Mouse (Mus musculus): Measurements from ENCODE around the gene Gm20509.
"Not testable (repeated sequence)": the region's sequence is repeated elsewhere in the genome, so short reads cannot be mapped to it uniquely, and the experiment has no call there.

The Gm20509 gene

GRCm38 (mm10) chr9:73103159-73103879 is 1.0 kb downstream of the Gm20509 start:
- DNase-seq = no peak

GRCm38 (mm10) chr9:73103880-73104198 is 1.6 kb downstream of the Gm20509 start:
- DNase-seq = no peak

- DNase-seq = no peak
Measured at GRCm38 (mm10) chr9:73105141-73105540, 2.9 kb downstream of the Gm20509 start.

DNA sequence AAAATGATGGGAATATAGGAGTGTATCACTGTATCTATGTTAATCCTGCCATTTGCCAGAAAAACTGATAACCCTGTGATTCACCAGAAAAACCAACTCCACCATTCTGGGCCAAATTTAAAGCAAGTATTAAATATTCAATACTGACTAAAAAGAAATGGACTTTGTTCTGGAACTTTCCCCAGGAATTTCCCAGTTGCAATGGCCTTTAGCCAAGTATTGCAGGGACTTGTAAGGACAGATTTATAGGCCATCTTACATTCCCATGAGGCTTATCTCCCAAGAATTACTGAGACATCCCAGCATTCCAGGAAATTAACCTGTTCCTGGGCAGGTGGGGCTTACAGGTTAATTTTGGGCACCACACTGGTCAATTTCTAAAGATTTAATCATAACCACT is 3.5 kb downstream of the Gm20509 start:
- no peak for DNase-seq

- peak; percentile 79 for DNase-seq
Measured at GRCm38 (mm10) chr9:73112919-73113906, 10.9 kb downstream of the Gm20509 start, which contains the start of gene Rsl24d1. Rsl24d1 (plus strand) TSS chr9:73113426.

DNA sequence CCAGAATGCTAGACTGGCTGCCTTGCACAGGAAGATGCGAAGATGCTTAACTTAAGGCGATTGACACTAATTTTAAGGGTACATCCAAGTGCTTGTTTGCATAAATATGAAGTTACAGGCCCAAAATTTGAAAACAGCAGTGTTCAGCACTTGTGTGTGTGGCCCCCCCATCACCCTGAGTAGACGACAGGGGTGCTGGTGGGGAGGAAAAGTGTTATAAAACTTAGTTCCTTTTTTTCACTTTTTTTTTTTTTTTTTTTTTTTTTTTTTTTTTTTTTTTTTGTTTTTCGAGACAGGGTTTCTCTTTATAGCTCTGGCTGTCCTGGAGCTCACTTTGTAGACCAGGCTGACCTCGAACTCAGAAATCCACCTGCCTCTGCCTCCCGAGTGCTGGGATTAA is 14.4 kb downstream of the Gm20509 start:
- not testable (repeated sequence) for DNase-seq

DNA sequence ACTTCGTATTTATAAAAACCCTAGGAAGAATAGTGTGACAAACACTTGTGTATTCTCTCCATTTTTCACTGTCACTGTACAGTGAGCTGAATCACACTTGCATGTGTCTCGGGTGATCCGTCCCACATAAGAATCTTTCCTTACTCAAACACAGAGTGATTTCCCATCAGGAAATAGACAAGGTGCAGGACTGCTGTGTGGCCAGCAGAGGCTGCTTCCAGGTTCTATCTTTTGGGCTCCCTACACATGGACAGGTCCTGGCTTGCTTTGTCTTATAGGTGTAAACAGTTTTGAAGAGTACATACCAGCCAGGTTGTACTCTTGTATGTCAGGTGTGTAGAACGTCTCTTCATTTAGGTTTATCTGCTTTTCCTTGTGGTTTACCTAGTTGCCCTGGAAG is 15.7 kb downstream of the Gm20509 start:
- DNase-seq = no peak

DNA sequence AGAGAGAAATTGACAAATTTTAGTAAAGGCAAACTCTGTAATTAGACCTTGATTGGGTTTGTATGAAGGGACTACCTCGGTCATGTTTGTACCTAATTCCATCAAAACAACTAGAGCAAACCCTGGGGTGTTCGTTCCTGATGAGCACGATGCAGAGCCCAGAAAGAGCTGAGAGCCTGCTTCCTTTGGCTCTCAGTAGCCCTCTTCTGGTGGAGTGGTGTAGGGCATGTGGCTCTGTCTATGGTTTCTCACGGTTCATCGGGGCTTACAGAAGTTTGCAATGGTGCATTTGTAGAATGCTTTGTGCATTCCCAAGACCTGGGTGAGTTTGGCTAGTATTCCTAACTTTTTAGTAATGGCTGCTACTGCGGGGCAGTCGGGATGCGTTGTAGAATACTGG is 19.5 kb downstream of the Gm20509 start:
- peak; percentile 16 for DNase-seq

GRCm38 (mm10) chr9:73125043-73125570 is 22.8 kb downstream of the Gm20509 start:
- DNase-seq = no peak

DNA sequence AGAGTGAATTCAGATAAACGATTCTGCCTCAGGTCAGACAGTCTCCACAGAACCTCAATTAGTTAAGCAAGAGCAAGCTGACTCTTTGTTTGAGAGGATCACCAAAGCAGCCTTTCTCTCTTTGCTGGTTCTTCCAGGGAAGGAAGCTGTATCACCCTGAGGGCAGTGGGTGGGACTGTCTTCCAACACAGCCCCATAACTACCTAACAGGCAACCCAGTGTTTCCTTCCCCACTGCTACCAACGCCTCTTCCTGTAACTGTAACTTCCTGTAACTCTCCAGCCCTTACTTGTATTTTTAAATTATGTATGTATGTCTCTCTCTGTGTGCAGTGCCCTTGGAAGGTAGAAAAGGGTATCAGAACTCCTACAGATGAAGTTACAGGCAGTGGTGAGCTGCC is 25.2 kb downstream of the Gm20509 start:
- DNase-seq = no peak

- DNase-seq = no peak
Measured at GRCm38 (mm10) chr9:73129875-73130274, 27.6 kb downstream of the Gm20509 start.

DNA sequence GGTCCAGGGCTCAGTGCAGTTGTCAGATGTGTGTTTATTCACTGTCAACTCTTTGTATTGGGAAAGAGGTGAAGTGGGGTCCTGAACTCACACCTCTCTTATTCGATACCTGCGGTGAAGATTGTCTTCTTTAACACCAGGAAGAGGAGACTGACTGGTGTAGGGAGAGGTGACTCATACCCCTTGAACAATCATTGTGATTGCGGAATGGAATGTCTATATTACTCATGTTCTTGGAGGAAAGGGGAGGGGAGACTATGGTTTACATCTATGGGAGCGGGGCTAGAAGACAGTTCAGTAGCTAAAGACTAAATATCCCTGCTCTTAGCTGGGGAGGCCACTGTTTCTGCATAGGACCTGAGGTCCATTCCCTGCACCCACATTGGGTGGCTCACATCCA is 28.3 kb downstream of the Gm20509 start:
- DNase-seq = no peak

GRCm38 (mm10) chr9:73137341-73137886 is 35.1 kb downstream of the Gm20509 start:
- no peak for DNase-seq

DNA sequence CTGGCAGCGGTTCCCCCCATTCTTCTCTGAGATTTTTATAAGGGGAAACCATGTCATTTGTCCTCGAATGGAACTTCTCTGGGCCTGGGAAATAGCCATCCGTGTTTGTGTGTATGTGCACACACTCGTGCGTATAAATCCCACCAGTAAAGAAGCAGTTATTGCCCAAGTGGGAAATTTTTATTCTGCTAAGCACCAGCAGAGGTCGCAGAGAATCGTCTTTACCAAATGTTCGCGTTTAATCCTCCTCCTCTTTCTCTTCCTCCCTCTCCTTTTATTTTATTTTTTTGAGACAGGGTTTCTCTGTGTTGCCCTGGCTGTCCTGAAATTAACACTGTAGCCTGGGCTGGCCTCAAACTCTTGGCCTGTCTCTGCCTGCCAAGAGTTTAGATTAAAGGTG is 52.1 kb downstream of the Gm20509 start:
- no peak for DNase-seq

GRCm38 (mm10) chr9:73157968-73158367 is 55.7 kb downstream of the Gm20509 start:
- no peak for DNase-seq

DNA sequence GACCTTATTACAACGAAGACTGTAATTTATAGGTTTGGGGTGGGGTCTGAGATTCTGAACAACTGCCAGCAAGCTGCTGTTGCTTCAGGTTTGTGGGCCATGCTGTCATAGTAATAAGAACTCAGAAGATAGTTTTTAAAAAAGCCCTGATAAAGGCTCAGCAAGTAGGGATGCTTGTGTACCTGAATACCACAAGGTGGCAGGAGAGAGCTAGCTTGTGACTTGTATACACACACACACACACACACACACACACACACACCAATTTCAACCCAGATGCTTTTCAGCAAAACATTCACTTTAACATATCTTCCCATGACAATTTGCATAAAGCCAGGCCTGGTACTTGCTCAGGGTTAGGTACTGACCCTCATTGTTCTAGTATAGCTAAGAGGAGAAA is 57.0 kb downstream of the Gm20509 start:
- DNase-seq = no peak

- peak; percentile 64 for DNase-seq
Measured at GRCm38 (mm10) chr9:73162571-73163333, 60.5 kb downstream of the Gm20509 start.

- DNase-seq = no peak
Measured at GRCm38 (mm10) chr9:73165631-73166030, 63.4 kb downstream of the Gm20509 start.

All from thymus, postnatal 25 days (tissue).